Mouse (Mus musculus): ENCODE results near the gene Vmn2r52. TPM values are rescaled to one million over a fixed set of nuclear protein-coding genes. Genes with fewer than 3 reads are reported as not detected.
"Not testable (repeated sequence)": the region's sequence is repeated elsewhere in the genome, so short reads cannot be mapped to it uniquely, and the experiment has no call there.

Vmn2r52 gene
- not detected in 2 replicates for polyA plus RNA-seq (2014; fragmentation: Nextera tagmentation; extraction: Ambion mirVana)

DNA sequence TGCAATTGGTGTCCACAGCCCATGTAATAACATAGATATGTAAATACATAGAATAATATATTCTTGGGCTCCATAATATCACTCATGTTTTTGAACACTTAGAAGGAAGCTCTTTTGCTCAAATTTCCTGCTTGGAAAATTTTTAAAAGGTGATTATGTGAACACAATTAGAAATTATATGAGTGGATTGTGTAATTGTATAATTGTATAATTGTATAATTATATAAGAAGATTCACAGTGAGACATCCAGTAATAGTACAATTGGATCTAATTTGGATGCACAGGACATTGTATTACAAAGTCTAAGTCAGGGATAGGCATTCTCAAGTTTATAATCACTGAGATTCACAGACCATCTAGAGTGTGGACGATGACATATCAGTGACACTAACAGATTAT, at the start of gene Vmn2r52:
Vmn2r52 (minus strand) TSS at position 101 of the 400 bp plus-strand sequence.
- Histone ChIP-seq H3K4me2 (ENCODE audit: low read length) (no peak within 1 kb of the TSS), H3K4me1 (ENCODE audit: control insufficient read depth, insufficient read depth, low read length) (no peaks in the 10 kb centered on the region), H3K9ac (ENCODE audit: low read length) (no peak within 1 kb of the TSS), H3K27me3 (replicated peaks; ENCODE audit: control insufficient read depth, insufficient read depth, low read length) (no peaks in the 10 kb centered on the region), H3K9me3 (replicated peaks; ENCODE audit: control insufficient read depth, low read length) (no peaks in the 10 kb centered on the region), H3K27ac (ENCODE audit: low read depth, low read length) (no peak within 1 kb of the TSS), H3K36me3 (ENCODE audit: control insufficient read depth, insufficient read depth, low read length) (no peaks in the 10 kb centered on the region), H3K4me3 (ENCODE audit: low read depth, low read length) (no peak within 1 kb of the TSS)
- DNase-seq (ENCODE audit: low spot score) (no peak), ATAC-seq (no peak)
- WGBS, result 86% methylated on average over 1 of the region's 1 CpGs

DNA sequence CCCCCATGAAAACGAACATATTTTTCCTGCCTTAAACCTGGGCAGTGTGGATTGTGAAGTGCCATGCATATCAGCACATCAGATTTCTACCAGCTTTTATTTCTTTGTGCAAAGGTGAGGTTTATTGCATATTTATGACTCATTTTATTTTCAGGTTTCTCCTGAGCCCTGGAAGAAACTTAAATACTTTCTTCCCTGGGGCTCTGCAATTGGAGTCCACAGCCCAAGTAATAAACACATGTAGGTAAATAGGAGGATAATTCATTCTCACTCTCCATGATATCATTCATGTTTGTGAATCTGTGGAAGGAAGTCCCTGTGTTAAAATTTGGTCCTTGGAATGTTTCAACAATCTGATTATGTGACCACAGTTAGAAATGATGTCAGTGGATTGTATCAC, 70.7 kb downstream of the Vmn2r52 start, which contains the start of gene Vmn2r51:
Vmn2r51 (minus strand) TSS at position 101 of the 400 bp plus-strand sequence.
- H3K36me3 ChIP-seq (ENCODE audit: control insufficient read depth, insufficient read depth, low read length); ATAC-seq; DNase-seq (ENCODE audit: low spot score); H3K9me3 ChIP-seq (replicated peaks; ENCODE audit: control insufficient read depth, low read length); H3K27ac ChIP-seq (ENCODE audit: low read depth, low read length); H3K4me2 ChIP-seq (ENCODE audit: low read length); H3K4me3 ChIP-seq (ENCODE audit: low read depth, low read length); H3K27me3 ChIP-seq (replicated peaks; ENCODE audit: control insufficient read depth, insufficient read depth, low read length); H3K4me1 ChIP-seq (ENCODE audit: control insufficient read depth, insufficient read depth, low read length); H3K9ac ChIP-seq (ENCODE audit: low read length): not testable (repeated sequence)
- WGBS, result 43% methylated on average over 1 of the region's 1 CpGs

Other genes with a start within 250 kb of the Vmn2r52 start
- not detected in 2 replicates for gene Vmn2r48, start 223.0 kb downstream of the Vmn2r52 start, polyA plus RNA-seq (2014; fragmentation: Nextera tagmentation; extraction: Ambion mirVana)
- not detected in 2 replicates for gene Vmn2r49, start 184.3 kb downstream of the Vmn2r52 start, polyA plus RNA-seq (2014; fragmentation: Nextera tagmentation; extraction: Ambion mirVana)
- gene Vmn2r50, start 123.3 kb downstream of the Vmn2r52 start, polyA plus RNA-seq (2014; fragmentation: Nextera tagmentation; extraction: Ambion mirVana), result not detected in 2 replicates
- gene Vmn2r51, start 70.8 kb downstream of the Vmn2r52 start, polyA plus RNA-seq (2014; fragmentation: Nextera tagmentation; extraction: Ambion mirVana), result not detected in 2 replicates
- gene Vmn1r66, start 101.4 kb upstream of the Vmn2r52 start, polyA plus RNA-seq (2014; fragmentation: Nextera tagmentation; extraction: Ambion mirVana), result not detected in 2 replicates